In genomic region chr9:112186336-112187305, GRCm38 (mm10) we compare ENCODE assay signal across 8 mouse cellular contexts. TPM values are rescaled to one million over a fixed set of nuclear protein-coding genes. Genes with fewer than 3 reads are reported as not detected.
A peak's percentile ranks its signal among the peaks of the same experiment; 100 is the strongest.
DNase-seq lines count a peak whose midpoint lies in the region; ATAC-seq and TF ChIP-seq lines count a peak whose summit lies in the region.

No protein-coding gene starts in this region.

- no peak for TF ChIP-seq EP300 in heart, adult 2 months (IDR thresholded peaks at IDR 0.05; ENCODE audit: insufficient read depth, low read depth, low read length)

- H3K27me3 ChIP-seq in heart, adult 2 months (ENCODE audit: control insufficient read depth, insufficient read depth, low read length), result no peaks in the 10 kb centered on the region
- no peaks in the 10 kb centered on the region for H3K27me3 ChIP-seq in neural tube, embryonic 11.5 days (ENCODE audit: control insufficient read depth, insufficient read depth, low read length)

- H3K9me3 ChIP-seq in neural tube, embryonic 11.5 days (ENCODE audit: control insufficient read depth, low read length), result no peaks in the 10 kb centered on the region

- peak; percentile 55 for DNase-seq in heart, adult 11 months
- no peak for DNase-seq in heart, adult 2 months
- DNase-seq in embryo, embryonic 10 days (ENCODE audit: low spot score), result peak; percentile 35
- peak; percentile 15 for DNase-seq in neural tube, embryonic 11.5 days (ENCODE audit: low spot score)
- DNase-seq in testis, postnatal 10 days (ENCODE audit: low spot score), result no peak
- no peak for DNase-seq in layer of hippocampus, adult 11-12 months (ENCODE audit: low spot score)
- no peak for DNase-seq in cerebellum, postnatal 25 days

- H3K9ac ChIP-seq in heart, adult 2 months (ENCODE audit: low read depth, low read length), result no peak overlapping the region
- H3K9ac ChIP-seq in neural tube, embryonic 11.5 days (ENCODE audit: low read length), result no peak overlapping the region

- 25% methylated on average over 14 of the region's 14 CpGs for WGBS in heart, adult 2 months
- WGBS in neural tube, embryonic 11.5 days, result 19% methylated on average over 14 of the region's 14 CpGs

- intact Hi-C loops in heart, adult 2 months (cut with DNase I), result no loop called here

- no peak overlapping the region for H3K4me3 ChIP-seq in heart, adult 2 months
- no peak overlapping the region for H3K4me3 ChIP-seq in neural tube, embryonic 11.5 days (ENCODE audit: low read depth, low read length)

- no peaks in the 10 kb centered on the region for H3K4me1 ChIP-seq in heart, adult 2 months (ENCODE audit: control insufficient read depth, insufficient read depth, low read length)
- peaks cover 15% of the 10 kb centered on the region for H3K4me1 ChIP-seq in neural tube, embryonic 11.5 days (ENCODE audit: control insufficient read depth, insufficient read depth, low read length)

- no peak for TF ChIP-seq CTCF in heart, adult 2 months (IDR thresholded peaks at IDR 0.05)

- peak; percentile 28 for ATAC-seq in inflammation-experienced regulatory T-cells, adult 6 months
- peak; percentile 18; the same call in 1 of the 2 replicates for ATAC-seq in neural tube, embryonic 11.5 days (ENCODE audit: insufficient read depth, low FRiP score, low TSS enrichment)

- H3K36me3 ChIP-seq in heart, adult 2 months (ENCODE audit: control insufficient read depth, insufficient read depth, low read length), result no peaks in the 10 kb centered on the region
- no peaks in the 10 kb centered on the region for H3K36me3 ChIP-seq in neural tube, embryonic 11.5 days (ENCODE audit: control insufficient read depth, insufficient read depth, low read length)

- TF ChIP-seq POLR2A in heart, adult 2 months (IDR thresholded peaks at IDR 0.05; ENCODE audit: insufficient read depth, low read depth, low read length), result no peak

- H3K27ac ChIP-seq in heart, adult 2 months, result no peak overlapping the region
- no peak overlapping the region for H3K27ac ChIP-seq in neural tube, embryonic 11.5 days (ENCODE audit: low read depth, low read length)

- no peaks in the 10 kb centered on the region for H3K79me2 ChIP-seq in heart, adult 2 months (replicated peaks; ENCODE audit: control insufficient read depth, insufficient read depth, low read length)

- H3K4me2 ChIP-seq in neural tube, embryonic 11.5 days (ENCODE audit: low read depth), result 0 out of 2 replicates have a peak overlapping the region, but pooled peaks have one; percentile 1

RNA-seq across cellular contexts. Expression of gene Arpp21, which starts 49.1 kb away (rescaled TPM):
- total RNA-seq in heart, adult 2 months (2021), result 1 to 10 TPM in 1 of 2 experiments, under 1 TPM in 1; 0.99 to 1.3 TPM
- 1.0 and 1.7 TPM in 2 replicates for polyA plus RNA-seq in heart, adult 2 months (2012; rRNA removed)
- under 1 TPM in 2 of 3 experiments, not detected in 1; 0.36 to 0.66 TPM for polyA plus RNA-seq in inflammation-experienced regulatory T-cells, adult 6 months (2017; shearing (Covaris generic))
- 8.2 TPM in 2 replicates for polyA plus RNA-seq in neural tube, embryonic 11.5 days (2014; fragmentation: Nextera tagmentation; extraction: Ambion mirVana)

Comparison
In these comparisons a context has a peak if more than half of its experiments do, and no peak if none do; other contexts are left out.
1. DNase-seq: peak in heart, adult 11 months (single experiment), embryo, embryonic 10 days (single experiment) and neural tube, embryonic 11.5 days (single experiment); none in heart, adult 2 months (0 of 2), testis, postnatal 10 days (single experiment), layer of hippocampus, adult 11-12 months (single experiment) and cerebellum, postnatal 25 days (0 of 2).